Mouse (Mus musculus) liver, embryonic 11.5 days (tissue): Measurements from ENCODE around the gene AU040320. TPM values are rescaled to one million over a fixed set of nuclear protein-coding genes. Genes with fewer than 3 reads are reported as not detected.

Experiments
- ATAC-seq: fragments of 200-750 bp; cut with Nextera tagmentation; replicated peaks from 2 replicates; pipeline ENCODE4 v1.8.0; 2017; ENCODE audit warnings: moderate number of reproducible peaks, mild to moderate bottlenecking, moderate TSS enrichment, moderate library complexity; ENCODE audit not compliant: low FRiP score
- DNase-seq: peaks from one replicate; pipeline ENCODE4 v3.0.0-alpha.2; 2017; ENCODE audit warnings: low spot score
- H3K27ac ChIP-seq: fragments of 300-500 bp; sonication (generic); 2 replicates; pipeline ENCODE4 v1.5.1; 2014; ENCODE audit warnings: mild to moderate bottlenecking, low read depth, low read length, control low read depth
- H3K27me3 ChIP-seq: fragments of 300-500 bp; sonication (generic); replicated peaks from 2 replicates; pipeline ENCODE4 v1.6.1; 2014; ENCODE audit warnings: low read length, mixed read lengths; ENCODE audit not compliant: control insufficient read depth, insufficient read depth
- H3K36me3 ChIP-seq: fragments of 300-500 bp; sonication (generic); 2 replicates; pipeline ENCODE4 v1.6.1; 2014; ENCODE audit warnings: mild to moderate bottlenecking, low read length, moderate library complexity, mixed read lengths; ENCODE audit not compliant: control insufficient read depth, insufficient read depth
- H3K4me1 ChIP-seq: fragments of 300-500 bp; sonication (generic); replicated peaks from 2 replicates; pipeline ENCODE4 v1.6.1; 2014; ENCODE audit warnings: low read length, mixed read lengths; ENCODE audit not compliant: control insufficient read depth, insufficient read depth
- H3K4me2 ChIP-seq: fragments of 300-500 bp; sonication (generic); 2 replicates; pipeline ENCODE4 v1.6.1; 2014; ENCODE audit warnings: mild to moderate bottlenecking, control low read depth, moderate library complexity
- H3K4me3 ChIP-seq: fragments of 300-500 bp; sonication (generic); 2 replicates; pipeline ENCODE4 v1.5.1; 2014; ENCODE audit warnings: low read depth, low read length, control low read depth
- H3K9ac ChIP-seq: fragments of 300-500 bp; sonication (generic); 2 replicates; pipeline ENCODE4 v1.6.1; 2014; ENCODE audit warnings: low read depth, low read length, control low read depth
- H3K9me3 ChIP-seq: fragments of 300-500 bp; sonication (generic); 2 replicates; pipeline ENCODE4 v1.6.1; 2016; ENCODE audit warnings: low read length, inconsistent platforms, mixed read lengths; ENCODE audit not compliant: control insufficient read depth
- WGBS: fragments of 180-500 bp; shearing (Covaris S2); extraction: QIAGEN DNeasy Blood & Tissue Kit; methylation state at CpG from one replicate; pipeline ENCODE4 v1.1.7; 2014; 5-methylcytosine and 5-hydroxymethylcytosine counted together
- polyA plus RNA-seq: library from polyadenylated mRNA; unstranded; fragments of >200 nt; fragmentation: Nextera tagmentation; extraction: Ambion mirVana; gene quantifications from 2 replicates; pipeline ENCODE4 v1.2.1, GENCODE M21; 2014

The AU040320 gene
- polyA plus RNA-seq, 1 experiment from 2014 or later, result 18.7 TPM

DNA sequence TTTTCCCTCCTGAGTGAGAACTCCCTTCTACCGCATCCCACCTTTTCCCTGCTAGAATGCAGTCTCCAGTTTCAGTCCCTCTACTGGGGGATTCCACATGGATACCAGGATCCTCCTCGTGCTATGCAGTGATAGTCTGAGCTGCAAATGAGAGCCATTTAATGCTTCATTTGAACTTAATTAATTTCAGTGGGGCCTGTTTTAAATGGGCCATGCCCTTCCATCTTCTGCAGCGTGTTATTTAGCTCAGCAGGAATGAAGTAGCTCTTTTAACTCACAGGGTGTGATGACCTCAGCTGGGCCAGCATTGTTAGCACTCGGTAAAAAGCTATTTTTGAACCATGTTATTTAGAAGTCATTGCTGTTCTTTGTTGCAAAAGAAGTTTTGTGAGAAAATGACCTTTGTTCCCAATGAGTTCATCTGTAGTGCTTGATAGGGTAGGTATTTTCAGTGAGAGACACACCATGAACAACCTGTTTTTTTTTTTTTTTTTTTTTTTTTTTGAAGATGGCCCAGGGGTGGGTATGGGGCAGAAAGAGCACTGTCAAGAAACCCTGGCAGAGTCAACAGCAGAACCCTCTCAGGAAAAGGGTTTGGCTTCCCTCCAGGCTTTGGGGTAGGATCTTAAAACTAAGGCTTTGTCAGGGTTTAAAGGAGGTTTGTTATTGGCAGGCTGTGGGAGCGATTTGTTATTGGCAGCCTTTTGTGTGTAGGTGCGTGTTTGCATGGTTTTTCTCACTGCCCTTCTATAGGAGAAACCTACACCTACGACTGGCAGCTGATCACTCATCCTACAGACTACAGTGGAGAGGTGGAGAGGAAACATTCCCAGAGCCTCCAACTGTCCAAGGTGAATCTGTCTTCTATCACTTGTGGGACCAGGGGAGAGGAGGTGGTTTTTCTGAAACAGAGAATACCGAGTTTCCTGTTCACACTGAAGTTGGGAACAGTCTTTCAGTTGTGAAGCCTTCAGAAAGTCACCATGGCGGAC is 69.8 kb downstream of the AU040320 start:
- H3K4me3 ChIP-seq, result no peak overlapping the region
- ATAC-seq (no peak), DNase-seq (no peak)
- no peaks in the 10 kb centered on the region for H3K27me3 ChIP-seq
- no peak overlapping the region for H3K4me2 ChIP-seq
- peaks cover 2% of the 10 kb centered on the region; the same call in 1 of the 2 replicates for H3K36me3 ChIP-seq
- H3K9me3 ChIP-seq, result no peaks in the 10 kb centered on the region
- H3K27ac ChIP-seq, result no peak overlapping the region
- no peaks in the 10 kb centered on the region for H3K4me1 ChIP-seq
- WGBS, result 79% methylated on average over 9 of the region's 9 CpGs
- no peak overlapping the region for H3K9ac ChIP-seq

DNA sequence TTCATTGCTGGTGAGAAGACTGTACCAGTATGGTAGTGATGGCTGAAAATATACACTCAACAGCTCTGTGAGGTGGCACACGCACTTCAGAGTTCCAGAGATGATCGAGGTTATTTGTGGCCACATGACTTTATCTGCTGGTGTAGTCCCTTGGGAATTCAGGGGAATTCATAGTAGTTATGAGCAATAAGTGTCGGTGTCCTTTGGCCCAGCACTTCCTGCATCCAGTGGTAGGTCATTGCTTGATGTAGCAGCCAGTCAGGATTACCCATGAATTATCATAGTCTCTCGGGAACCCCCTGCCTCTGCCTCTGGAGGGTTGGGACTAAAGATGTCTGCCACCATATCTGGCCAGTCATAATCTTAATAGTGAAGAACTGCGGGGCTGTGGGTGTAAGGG is 70.6 kb downstream of the AU040320 start:
- Histone ChIP-seq H3K9me3 (no peaks in the 10 kb centered on the region), H3K27ac (no peak overlapping the region), H3K9ac (no peak overlapping the region), H3K4me1 (no peaks in the 10 kb centered on the region), H3K27me3 (no peaks in the 10 kb centered on the region), H3K4me3 (no peak overlapping the region), H3K36me3 (peaks cover 2% of the 10 kb centered on the region; the same call in 1 of the 2 replicates), H3K4me2 (no peak overlapping the region)
- WGBS, result 85% methylated on average over 5 of the region's 5 CpGs
- DNase-seq, result no peak
- no peak for ATAC-seq

DNA sequence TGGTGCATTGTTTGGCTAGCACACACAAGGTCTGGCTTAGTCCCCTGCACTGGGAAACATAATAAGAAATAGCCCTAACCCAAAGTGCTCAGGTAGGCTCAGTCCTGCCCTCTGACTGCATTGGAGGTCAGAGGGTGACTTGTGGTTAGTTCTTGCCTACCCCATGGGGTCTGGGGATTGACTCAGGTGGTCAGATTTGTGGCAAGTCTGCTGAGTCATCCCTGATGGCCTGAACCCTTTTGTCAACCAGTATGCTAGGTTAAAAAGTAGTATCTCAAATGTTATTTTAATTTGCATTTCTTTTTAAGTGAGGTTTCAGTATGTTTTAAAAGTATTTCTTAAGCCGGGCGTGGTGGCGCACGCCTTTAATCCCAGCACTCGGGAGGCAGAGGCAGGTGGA is 77.8 kb downstream of the AU040320 start:
- WGBS, result 96% methylated on average over 5 of the region's 5 CpGs
- Histone ChIP-seq H3K27me3 (no peaks in the 10 kb centered on the region), H3K4me1 (no peaks in the 10 kb centered on the region), H3K9ac (no peak overlapping the region), H3K9me3 (no peaks in the 10 kb centered on the region), H3K4me3 (no peak overlapping the region), H3K4me2 (no peak overlapping the region), H3K27ac (no peak overlapping the region), H3K36me3 (peaks cover 7% of the 10 kb centered on the region; the same call in 1 of the 2 replicates)
- ATAC-seq (no peak), DNase-seq (no peak)

GRCm38 (mm10) chr4:126838799-126839198 is 85.5 kb downstream of the AU040320 start:
- H3K27ac ChIP-seq, result no peak overlapping the region
- peaks cover 3% of the 10 kb centered on the region; the same call in 1 of the 2 replicates for H3K36me3 ChIP-seq
- no peak for ATAC-seq
- WGBS, result 83% methylated on average over 7 of the region's 7 CpGs
- no peak for DNase-seq
- H3K4me3 ChIP-seq, result no peak overlapping the region
- H3K9me3 ChIP-seq, result no peaks in the 10 kb centered on the region
- no peaks in the 10 kb centered on the region for H3K4me1 ChIP-seq
- H3K9ac ChIP-seq, result no peak overlapping the region
- no peaks in the 10 kb centered on the region for H3K27me3 ChIP-seq
- H3K4me2 ChIP-seq, result no peak overlapping the region

DNA sequence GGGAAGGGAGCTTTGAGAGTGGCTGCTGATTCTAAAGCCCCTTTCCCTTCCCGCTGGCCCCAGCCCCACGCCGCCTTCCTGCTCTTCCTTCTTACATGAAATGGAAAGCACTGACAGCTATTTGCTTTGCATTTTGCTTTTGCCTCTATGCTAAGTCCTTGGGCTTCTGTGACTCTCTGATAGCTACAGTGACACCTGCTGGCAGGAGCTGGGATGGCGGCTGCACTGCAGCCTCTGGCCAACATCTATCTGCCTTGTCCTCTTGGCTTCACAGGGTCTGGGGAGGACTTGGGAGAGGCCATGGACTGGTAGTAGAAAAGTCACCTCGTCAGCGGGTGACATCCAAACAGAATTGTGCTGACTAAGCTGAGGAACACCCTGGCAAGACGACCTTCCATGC is 86.5 kb downstream of the AU040320 start:
- H3K4me2 ChIP-seq, result no peak overlapping the region
- H3K9me3 ChIP-seq, result no peaks in the 10 kb centered on the region
- no peaks in the 10 kb centered on the region for H3K27me3 ChIP-seq
- no peak overlapping the region for H3K4me3 ChIP-seq
- no peaks in the 10 kb centered on the region for H3K36me3 ChIP-seq
- DNase-seq (peak; percentile 77), ATAC-seq (no peak)
- no peak overlapping the region for H3K9ac ChIP-seq
- H3K27ac ChIP-seq, result no peak overlapping the region
- no peaks in the 10 kb centered on the region for H3K4me1 ChIP-seq
- 18% methylated on average over 7 of the region's 7 CpGs for WGBS

- ATAC-seq, result no peak
- 86% methylated on average over 15 of the region's 15 CpGs for WGBS
These were observed 87.7 kb downstream of the AU040320 start for GRCm38 (mm10) chr4:126840996-126841560.

DNA sequence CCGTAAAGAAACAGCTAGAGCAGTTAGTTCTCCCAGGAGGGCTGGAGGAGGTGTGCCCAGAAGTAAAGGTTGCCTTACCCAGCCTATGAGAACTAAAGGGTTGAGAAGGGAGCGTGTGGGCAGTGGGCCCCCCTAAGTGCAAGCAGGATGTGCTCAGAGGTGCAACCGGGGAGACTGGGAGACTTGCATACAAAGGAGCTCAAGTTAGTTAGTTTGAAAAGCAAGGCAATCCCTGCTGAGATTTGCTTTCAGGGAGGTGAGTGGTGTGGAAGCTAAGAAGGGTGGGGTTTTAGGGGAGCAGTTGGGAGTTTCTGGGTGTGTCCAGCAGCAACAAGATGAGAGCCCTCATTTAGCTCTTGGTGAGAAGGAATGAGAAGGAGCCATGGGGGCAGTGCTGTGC is 89.6 kb downstream of the AU040320 start:
- Histone ChIP-seq H3K4me1 (no peaks in the 10 kb centered on the region), H3K9ac (no peak overlapping the region), H3K27ac (no peak overlapping the region), H3K36me3 (peaks cover 2% of the 10 kb centered on the region; the same call in 1 of the 2 replicates), H3K4me2 (no peak overlapping the region), H3K27me3 (no peaks in the 10 kb centered on the region), H3K4me3 (no peak overlapping the region), H3K9me3 (no peaks in the 10 kb centered on the region)
- no peak for DNase-seq
- ATAC-seq, result no peak
- WGBS, result 75% methylated on average over 3 of the region's 3 CpGs

More at GRCm38 (mm10) chr4:126840996-126841560, 87.7 kb downstream of the AU040320 start:
- H3K27ac ChIP-seq, result no peak overlapping the region
- H3K4me1 ChIP-seq, result no peaks in the 10 kb centered on the region
- H3K36me3 ChIP-seq, result no peaks in the 10 kb centered on the region
- H3K9me3 ChIP-seq, result no peaks in the 10 kb centered on the region
- H3K4me2 ChIP-seq, result no peak overlapping the region
- no peak overlapping the region for H3K4me3 ChIP-seq
- no peak overlapping the region for H3K9ac ChIP-seq
- no peak for DNase-seq
- no peaks in the 10 kb centered on the region for H3K27me3 ChIP-seq

DNA sequence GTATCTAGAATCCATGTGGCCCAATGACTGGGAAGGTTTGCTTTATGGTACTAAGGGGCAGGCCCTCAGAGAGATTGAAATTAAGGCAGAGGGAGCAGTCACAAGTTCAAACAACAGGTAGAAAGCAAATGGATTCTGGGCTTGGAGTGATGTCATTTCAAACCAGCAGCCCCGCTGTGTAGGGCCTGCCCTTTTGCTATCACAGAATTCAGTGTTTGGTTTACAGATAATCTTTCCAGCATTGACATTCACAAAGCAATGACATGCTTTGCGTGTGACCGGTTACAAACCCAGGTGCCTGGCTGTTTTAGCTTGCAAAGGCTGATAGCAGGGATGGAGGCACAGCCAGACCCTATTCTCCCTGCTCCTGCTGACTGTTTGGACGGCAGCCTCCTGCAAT is 92.3 kb downstream of the AU040320 start:
- Histone ChIP-seq H3K4me1 (no peaks in the 10 kb centered on the region), H3K27me3 (no peaks in the 10 kb centered on the region), H3K4me3 (no peak overlapping the region), H3K4me2 (no peak overlapping the region), H3K27ac (no peak overlapping the region), H3K36me3 (peaks cover 2% of the 10 kb centered on the region; the same call in 1 of the 2 replicates), H3K9me3 (no peaks in the 10 kb centered on the region), H3K9ac (no peak overlapping the region)
- no peak for DNase-seq
- WGBS, result 74% methylated on average over 4 of the region's 4 CpGs
- no peak for ATAC-seq
